Mouse (Mus musculus) mature B cell (primary cell): ENCODE measurements around the gene Olfr195.
"Not testable (repeated sequence)": the region's sequence is repeated elsewhere in the genome, so short reads cannot be mapped to it uniquely, and the experiment has no call there.

Experiments
- in situ Hi-C: fragments of 300-500 bp; cut with MboI; formaldehyde crosslinking; loops from 2 replicates; pipeline ENCODE4 v1.14.3; 2019

Olfr195 gene

GRCm38 (mm10) chr16:59146746-59147145 is at the start of gene Olfr195:
Olfr195 (plus strand) TSS chr16:59147046.
- in situ Hi-C loops = no loop called here

GRCm38 (mm10) chr16:59105312-59105711 is 41.5 kb upstream of the Olfr195 start:
- in situ Hi-C loops = no loop called here

- in situ Hi-C loops = not testable (repeated sequence)
Measured at GRCm38 (mm10) chr16:59108522-59108921, 38.3 kb upstream of the Olfr195 start.

GRCm38 (mm10) chr16:59111781-59112180 is 35.1 kb upstream of the Olfr195 start, which contains the start of gene Olfr193:
Olfr193 (minus strand) TSS chr16:59111881.
- in situ Hi-C loops = no loop called here

GRCm38 (mm10) chr16:59120969-59121368 is 25.9 kb upstream of the Olfr195 start, which contains the start of gene Olfr194:
Olfr194 (minus strand) TSS chr16:59121069.
- in situ Hi-C loops = no loop called here

- in situ Hi-C loops = no loop called here
Measured at GRCm38 (mm10) chr16:59130740-59131139, 16.1 kb upstream of the Olfr195 start.

- in situ Hi-C loops = no loop called here
Measured at GRCm38 (mm10) chr16:59141105-59141504, 5.7 kb upstream of the Olfr195 start.

- in situ Hi-C loops = no loop called here
Measured at GRCm38 (mm10) chr16:59151996-59152395, 5.2 kb downstream of the Olfr195 start.

- in situ Hi-C loops = no loop called here
Measured at GRCm38 (mm10) chr16:59170354-59170753, 23.5 kb downstream of the Olfr195 start, which contains the start of gene Olfr196. Olfr196 (minus strand) TSS chr16:59170454.
